Mouse (Mus musculus): ENCODE data around the gene Gm21874.
"Not testable (repeated sequence)": the region's sequence is repeated elsewhere in the genome, so short reads cannot be mapped to it uniquely, and the experiment has no call there.

Gene Gm21874

DNA sequence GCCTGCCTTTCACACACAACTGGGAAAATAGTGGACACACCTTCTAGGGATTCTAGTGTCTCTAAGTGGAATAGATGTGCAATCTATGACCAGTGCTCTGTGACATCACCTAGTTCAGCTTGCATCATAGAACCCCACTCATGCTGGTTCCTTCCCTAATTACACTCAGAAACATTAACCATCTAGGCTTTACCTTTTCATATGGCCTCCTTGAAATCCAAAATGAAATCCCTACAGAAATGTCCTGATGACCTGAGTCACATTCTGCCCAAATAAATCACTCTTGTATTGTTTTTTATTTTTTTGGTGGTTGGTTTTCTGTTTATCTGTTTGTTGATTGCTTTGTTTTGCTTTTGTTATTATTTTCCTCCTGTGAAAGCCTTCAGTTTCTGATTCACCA lies at the start of gene Gm21874:
Gene Gm21874 (minus strand): TSS at position 101 of the 400 bp plus-strand sequence.
- DNase-seq, result not testable (repeated sequence)

Data from cerebellum, postnatal 14 days (tissue).